Mouse (Mus musculus) spleen, adult 2 months (tissue): ENCODE results near the gene Ptprg. TPM values are rescaled to one million over a fixed set of nuclear protein-coding genes. Genes with fewer than 3 reads are reported as not detected.

Experiments used
- DNase-seq, 2 experiments: peaks; one replicate each; pipeline versions ENCODE4 v3.0.0 to v3.0.0-alpha.2; 2012 to 2021; ENCODE audit warnings: low spot score in 2 of 2, low read depth in 1 of 2
- H3K27ac ChIP-seq: fragments of 200-500 bp; 2 replicates; pipeline ENCODE4 v1.5.1; 2012; ENCODE audit warnings: low read length, inconsistent platforms; ENCODE audit not compliant: insufficient read depth
- H3K27me3 ChIP-seq: fragments of 200-500 bp; 2 replicates; pipeline ENCODE4 v1.6.1; 2012; ENCODE audit warnings: mild to moderate bottlenecking, moderate library complexity, low read length, inconsistent platforms; ENCODE audit not compliant: control insufficient read depth, insufficient read depth
- H3K36me3 ChIP-seq: fragments of 200-500 bp; 2 replicates; pipeline ENCODE4 v1.6.1; 2012; ENCODE audit warnings: mild to moderate bottlenecking, low read length, inconsistent platforms; ENCODE audit not compliant: control insufficient read depth, insufficient read depth
- H3K4me1 ChIP-seq: fragments of 200-500 bp; 2 replicates; pipeline ENCODE4 v1.6.1; 2011; ENCODE audit warnings: inconsistent platforms; ENCODE audit not compliant: control insufficient read depth, insufficient read depth, insufficient read length
- H3K4me3 ChIP-seq: fragments of 200-500 bp; 2 replicates; pipeline ENCODE4 v1.5.1; 2011; ENCODE audit warnings: mild to moderate bottlenecking, inconsistent platforms; ENCODE audit not compliant: insufficient read depth, insufficient read length; ENCODE audit errors: extremely low read depth
- CTCF ChIP-seq: fragments of 200-500 bp; IDR thresholded peaks from 2 replicates; pipeline ENCODE4 v1.5.1; 2011; ENCODE audit warnings: mild to moderate bottlenecking, inconsistent platforms; ENCODE audit not compliant: insufficient read depth, insufficient read length, insufficient replicate concordance; ENCODE audit errors: extremely low read depth
- POLR2A ChIP-seq: fragments of 200-500 bp; IDR thresholded peaks from 2 replicates; pipeline ENCODE4 v1.6.1; 2011; ENCODE audit warnings: low read depth, low read length, inconsistent platforms
- WGBS: fragments of 180-500 bp; shearing (Covaris S2); methylation state at CpG from one replicate; pipeline ENCODE4 v1.1.7; 2018; 5-methylcytosine and 5-hydroxymethylcytosine counted together
- polyA plus RNA-seq: library from polyadenylated mRNA; depleted of rRNA; stranded (reverse); fragments of >200 nt; gene quantifications from 2 replicates; pipeline ENCODE4 v1.2.3, GENCODE M21; 2012

Gene Ptprg
- polyA plus RNA-seq, 1 experiment = 4.9 TPM

GRCm38 (mm10) chr14:11630736-11631135, 77.4 kb downstream of the Ptprg start:
- Histone ChIP-seq H3K4me1 (no peaks in the 10 kb centered on the region), H3K36me3 (no peaks in the 10 kb centered on the region), H3K27me3 (no peaks in the 10 kb centered on the region), H3K4me3 (no peak overlapping the region), H3K27ac (no peak overlapping the region)
- no peak for TF ChIP-seq CTCF
- TF ChIP-seq POLR2A = no peak
- 63% methylated on average over 2 of the region's 2 CpGs for WGBS
- DNase-seq = no peak

GRCm38 (mm10) chr14:11631505-11631904, 78.2 kb downstream of the Ptprg start:
- TF ChIP-seq POLR2A (no peak), CTCF (no peak)
- 84% methylated on average over 4 of the region's 4 CpGs for WGBS

GRCm38 (mm10) chr14:11637673-11638072, 84.3 kb downstream of the Ptprg start:
- 81% methylated on average over 7 of the region's 7 CpGs for WGBS
- H3K36me3 ChIP-seq = no peaks in the 10 kb centered on the region
- H3K27me3 ChIP-seq = no peaks in the 10 kb centered on the region
- no peak for TF ChIP-seq CTCF
- TF ChIP-seq POLR2A = no peak
- DNase-seq = no peak
- H3K27ac ChIP-seq = no peak overlapping the region
- no peaks in the 10 kb centered on the region for H3K4me1 ChIP-seq
- no peak overlapping the region for H3K4me3 ChIP-seq

More at GRCm38 (mm10) chr14:11631505-11631904, 78.2 kb downstream of the Ptprg start:
- Histone ChIP-seq H3K36me3 (no peaks in the 10 kb centered on the region), H3K27ac (no peak overlapping the region), H3K4me3 (no peak overlapping the region), H3K4me1 (no peaks in the 10 kb centered on the region), H3K27me3 (no peaks in the 10 kb centered on the region)
- no peak for DNase-seq

- WGBS = 84% methylated on average over 5 of the region's 5 CpGs
- Histone ChIP-seq H3K27me3 (no peaks in the 10 kb centered on the region), H3K4me1 (no peaks in the 10 kb centered on the region), H3K36me3 (no peaks in the 10 kb centered on the region), H3K4me3 (no peak overlapping the region), H3K27ac (no peak overlapping the region)
- TF ChIP-seq CTCF = no peak
- DNase-seq = no peak
Observed at GRCm38 (mm10) chr14:11639366-11639765, 86.0 kb downstream of the Ptprg start.

GRCm38 (mm10) chr14:11640372-11640771, 87.0 kb downstream of the Ptprg start:
- no peaks in the 10 kb centered on the region for H3K27me3 ChIP-seq
- no peak for TF ChIP-seq CTCF
- no peak for TF ChIP-seq POLR2A
- no peak overlapping the region for H3K4me3 ChIP-seq
- no peaks in the 10 kb centered on the region for H3K4me1 ChIP-seq
- DNase-seq = no peak
- no peaks in the 10 kb centered on the region for H3K36me3 ChIP-seq
- H3K27ac ChIP-seq = no peak overlapping the region

- no peak for TF ChIP-seq CTCF
- no peak for TF ChIP-seq POLR2A
- Histone ChIP-seq H3K27ac (no peak overlapping the region), H3K36me3 (no peaks in the 10 kb centered on the region), H3K4me3 (no peak overlapping the region), H3K27me3 (no peaks in the 10 kb centered on the region), H3K4me1 (no peaks in the 10 kb centered on the region)
- no peak for DNase-seq
- WGBS = 81% methylated on average over 3 of the region's 3 CpGs
Observed at GRCm38 (mm10) chr14:11640996-11641395, 87.7 kb downstream of the Ptprg start.

- Histone ChIP-seq H3K27ac (no peak overlapping the region), H3K4me1 (no peaks in the 10 kb centered on the region), H3K36me3 (no peaks in the 10 kb centered on the region), H3K27me3 (no peaks in the 10 kb centered on the region), H3K4me3 (no peak overlapping the region)
- TF ChIP-seq POLR2A (no peak), CTCF (no peak)
- no peak for DNase-seq
- WGBS = 81% methylated on average over 1 of the region's 1 CpGs
Observed at GRCm38 (mm10) chr14:11642977-11643376, 89.6 kb downstream of the Ptprg start.
